Mouse (Mus musculus) naive thymus-derived CD4-positive, alpha-beta T cell, adult 2 months (primary cell): ENCODE data around the gene Prdm16.

Experiments
- DNase-seq: peaks from one replicate; pipeline ENCODE4 v3.0.0-alpha.2; 2011; ENCODE audit warnings: low read depth

The Prdm16 gene

GRCm38 (mm10) chr4:154419766-154420165 lies 216.9 kb downstream of the Prdm16 start:
- no peak for DNase-seq

- DNase-seq, result peak; percentile 16
Measured at GRCm38 (mm10) chr4:154418993-154419392, 217.7 kb downstream of the Prdm16 start.

- DNase-seq, result peak; percentile 6
Measured at GRCm38 (mm10) chr4:154418327-154418744, 218.3 kb downstream of the Prdm16 start.

- DNase-seq, result no peak
Measured at GRCm38 (mm10) chr4:154416728-154417127, 219.9 kb downstream of the Prdm16 start.

- no peak for DNase-seq
Measured at GRCm38 (mm10) chr4:154414885-154415284, 221.8 kb downstream of the Prdm16 start.

- DNase-seq, result no peak
Measured at GRCm38 (mm10) chr4:154410559-154410958, 226.1 kb downstream of the Prdm16 start.

- DNase-seq, result no peak
Measured at GRCm38 (mm10) chr4:154409841-154410240, 226.8 kb downstream of the Prdm16 start.

- DNase-seq, result no peak
Measured at GRCm38 (mm10) chr4:154409237-154409721, 227.4 kb downstream of the Prdm16 start.

GRCm38 (mm10) chr4:154402948-154403347 lies 233.7 kb downstream of the Prdm16 start:
- no peak for DNase-seq

GRCm38 (mm10) chr4:154401982-154402932 lies 234.4 kb downstream of the Prdm16 start:
- no peak for DNase-seq

GRCm38 (mm10) chr4:154401379-154401778 lies 235.3 kb downstream of the Prdm16 start:
- no peak for DNase-seq

GRCm38 (mm10) chr4:154400256-154401171 lies 236.2 kb downstream of the Prdm16 start:
- no peak for DNase-seq

- no peak for DNase-seq
Measured at GRCm38 (mm10) chr4:154399634-154400033, 237.0 kb downstream of the Prdm16 start.

- DNase-seq, result no peak
Measured at GRCm38 (mm10) chr4:154396652-154397301, 239.9 kb downstream of the Prdm16 start.

GRCm38 (mm10) chr4:154394123-154394722 lies 242.4 kb downstream of the Prdm16 start:
- DNase-seq, result no peak

- DNase-seq, result no peak
Measured at GRCm38 (mm10) chr4:154393196-154394122, 243.2 kb downstream of the Prdm16 start.

- peak; percentile 50 for DNase-seq
Measured at GRCm38 (mm10) chr4:154392641-154393040, 244.0 kb downstream of the Prdm16 start.

GRCm38 (mm10) chr4:154390333-154391080 lies 246.2 kb downstream of the Prdm16 start:
- no peak for DNase-seq

GRCm38 (mm10) chr4:154389641-154390040 lies 247.0 kb downstream of the Prdm16 start:
- DNase-seq, result no peak

GRCm38 (mm10) chr4:154386810-154387209 lies 249.9 kb downstream of the Prdm16 start:
- DNase-seq, result no peak
